Mouse (Mus musculus) ES-E14 (cell line): ENCODE data around the gene Palm3. TPM values are rescaled to one million over a fixed set of nuclear protein-coding genes. Genes with fewer than 3 reads are reported as not detected.
"Not testable (repeated sequence)": the region's sequence is repeated elsewhere in the genome, so short reads cannot be mapped to it uniquely, and the experiment has no call there.

Experiments used
- DNase-seq: peaks from one replicate; pipeline ENCODE4 v3.0.0-alpha.2; 2013; ENCODE audit warnings: low read depth, low spot score
- H3K27ac ChIP-seq: 2 replicates; pipeline ENCODE4 v1.5.1; 2012; ENCODE audit warnings: low read depth, mild to moderate bottlenecking, low read length, moderate library complexity, mixed read lengths; ENCODE audit not compliant: poor library complexity, insufficient read depth, severe bottlenecking
- H3K36me3 ChIP-seq: 2 replicates; pipeline ENCODE4 v1.6.1; 2012; ENCODE audit warnings: mild to moderate bottlenecking, low read length, moderate library complexity, mixed read lengths; ENCODE audit not compliant: control insufficient read depth, poor library complexity, insufficient read depth, severe bottlenecking
- H3K4me1 ChIP-seq, 2 experiments: fragments of 150-350 bp in 1 of 2; sonication (generic) in 1 of 2; 2 replicates each; pipeline ENCODE4 v1.6.1; 2012; ENCODE audit warnings: low read length in 2 of 2, mild to moderate bottlenecking in 1 of 2, mixed read lengths in 1 of 2; ENCODE audit not compliant: control insufficient read depth in 2 of 2, insufficient read depth in 2 of 2, poor library complexity in 1 of 2
- H3K4me3 ChIP-seq, 2 experiments: fragments of 150-350 bp in 1 of 2; sonication (generic) in 1 of 2; 2 replicates each; pipeline ENCODE4 v1.5.1; 2012; ENCODE audit warnings: low read length in 2 of 2, low read depth in 1 of 2, mild to moderate bottlenecking in 1 of 2, mixed read lengths in 1 of 2; ENCODE audit not compliant: insufficient read depth in 1 of 2, poor library complexity in 1 of 2, severe bottlenecking in 1 of 2
- H3K9ac ChIP-seq: 2 replicates; pipeline ENCODE4 v1.6.1; 2012; ENCODE audit warnings: low read depth, mild to moderate bottlenecking, low read length, mixed read lengths; ENCODE audit not compliant: poor library complexity, insufficient read depth, severe bottlenecking
- H3K9me3 ChIP-seq: fragments of 150-350 bp; sonication (generic); 2 replicates; pipeline ENCODE4 v1.6.1; 2012; ENCODE audit warnings: low read depth, mild to moderate bottlenecking, low read length; ENCODE audit not compliant: control insufficient read depth, insufficient read depth
- CHD2 ChIP-seq: IDR thresholded peaks from 2 replicates; pipeline ENCODE4 v1.6.1; 2014; ENCODE audit warnings: mild to moderate bottlenecking, low read depth, low read length, inconsistent platforms
- HCFC1 ChIP-seq: IDR thresholded peaks from 2 replicates; pipeline ENCODE4 v1.6.1; 2012; ENCODE audit warnings: low read length, inconsistent platforms, borderline replicate concordance; ENCODE audit not compliant: insufficient read depth
- MAFK ChIP-seq: IDR thresholded peaks from 2 replicates; pipeline ENCODE4 v1.6.1; 2014; ENCODE audit warnings: mild to moderate bottlenecking, low read depth, low read length, inconsistent platforms; ENCODE audit not compliant: insufficient read depth
- ZC3H11A ChIP-seq: IDR thresholded peaks from 2 replicates; pipeline ENCODE4 v1.6.1; 2012; ENCODE audit warnings: low read depth, mild to moderate bottlenecking, inconsistent platforms, low read length, borderline replicate concordance
- ZNF384 ChIP-seq: IDR thresholded peaks from 2 replicates; pipeline ENCODE4 v1.6.1; 2012; ENCODE audit warnings: low read depth, low read length, inconsistent platforms
- in situ Hi-C, 2 experiments: fragments of 600-800 bp; cut with MboI; formaldehyde crosslinking; loops; one replicate each; pipeline ENCODE4 v1.15.1; 2025; ENCODE audit warnings: low sequenced_read_pairs in 2 of 2, inconsistent platforms in 1 of 2; ENCODE audit not compliant: unreplicated experiment in 2 of 2
- total RNA-seq: library from RNA; depleted of rRNA; stranded (reverse); fragments of 300-350 nt; gene quantifications from 2 replicates; pipeline ENCODE4 v1.2.3, GENCODE M21; 2012

The Palm3 gene
- total RNA-seq, 1 experiment: 29.0 TPM

DNA sequence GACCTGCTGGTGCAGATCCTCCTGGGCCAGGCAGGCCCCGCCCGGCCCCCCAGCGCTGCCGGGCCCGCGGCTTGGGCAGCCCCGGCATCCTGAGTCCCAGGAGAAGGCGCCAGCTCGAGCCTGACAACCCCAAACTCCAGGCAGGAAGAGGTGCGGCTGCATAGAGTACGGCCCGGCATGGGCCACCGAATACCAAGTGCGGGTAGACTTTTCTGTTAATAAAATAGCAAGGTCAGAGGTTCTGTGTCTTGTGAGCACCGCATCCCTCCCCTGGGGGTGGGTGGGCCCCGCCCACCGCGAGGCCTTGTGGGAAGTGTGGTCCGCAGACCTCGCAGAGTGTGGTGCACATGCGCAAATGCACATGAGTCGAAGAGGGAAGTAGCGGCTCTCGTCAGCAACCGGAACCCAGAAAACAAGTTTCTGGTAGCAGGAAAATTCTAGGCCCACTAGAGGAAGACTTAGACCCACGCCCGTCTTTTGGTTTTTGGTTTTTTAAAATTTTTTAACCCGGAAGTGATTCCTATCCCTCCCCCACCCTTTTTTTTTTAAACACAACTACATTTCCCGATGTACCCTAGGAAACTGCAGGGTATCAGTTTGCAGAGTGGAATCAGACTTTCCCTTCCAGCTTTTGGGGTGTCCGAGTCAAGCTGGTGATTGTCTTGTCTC lies 16.6 kb upstream of the Palm3 start:
- peaks cover 13% of the 10 kb centered on the region for H3K36me3 ChIP-seq
- DNase-seq: peak; percentile 87
- no peaks in the 10 kb centered on the region for H3K9me3 ChIP-seq
- peaks cover 13 to 14% of the 10 kb centered on the region in 2 experiments for H3K4me1 ChIP-seq
- peak overlapping the region; percentile 70 for H3K9ac ChIP-seq
- peak overlapping the region; percentile 69 to 76 for H3K4me3 ChIP-seq
- in situ Hi-C loops: no loop called here
- H3K27ac ChIP-seq: peak overlapping the region; percentile 61
- peak; percentile 94 for TF ChIP-seq ZNF384
- TF ChIP-seq ZC3H11A: no peak
- no peak for TF ChIP-seq MAFK
- peak; percentile 73; the same call in 1 of the 2 replicates for TF ChIP-seq CHD2
- TF ChIP-seq HCFC1: peak; percentile 89

DNA sequence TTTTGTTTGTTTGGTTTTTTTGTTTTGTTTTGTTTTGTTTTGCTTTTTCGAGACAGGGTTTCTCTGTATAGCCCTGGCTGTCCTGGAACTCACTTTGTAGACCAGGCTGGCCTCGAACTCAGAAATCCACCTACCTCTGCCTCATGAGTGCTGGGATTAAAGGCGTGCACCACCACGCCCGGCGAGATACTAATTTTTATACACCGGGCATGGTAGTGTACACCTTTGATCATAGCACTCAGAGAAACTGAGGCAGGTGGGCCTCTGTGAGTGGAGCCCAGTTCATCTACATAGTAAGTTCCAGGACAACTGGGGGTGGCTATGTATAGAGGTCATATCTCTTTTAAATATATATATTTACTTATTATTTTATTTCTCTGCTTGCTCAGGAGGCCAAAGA lies 15.8 kb upstream of the Palm3 start:
- H3K27ac ChIP-seq, H3K36me3 ChIP-seq, H3K9ac ChIP-seq, H3K4me3 ChIP-seq, in situ Hi-C loops, DNase-seq, H3K9me3 ChIP-seq: not testable (repeated sequence)
- H3K4me1 ChIP-seq: peaks cover 13 to 17% of the 10 kb centered on the region in 2 experiments

GRCm38 (mm10) chr8:84008362-84008761 lies 12.9 kb upstream of the Palm3 start:
- TF ChIP-seq CHD2 (no peak), HCFC1 (no peak), MAFK (no peak), ZNF384 (no peak), ZC3H11A (no peak)
- Histone ChIP-seq H3K4me1 (peaks cover 9 to 13% of the 10 kb centered on the region in 2 experiments; a peak in 3 of 4 replicates), H3K27ac (no peak overlapping the region), H3K36me3 (no peaks in the 10 kb centered on the region), H3K9ac (no peak overlapping the region), H3K4me3 (no peak overlapping the region), H3K9me3 (no peaks in the 10 kb centered on the region)
- DNase-seq: peak; percentile 68
- in situ Hi-C loops: no loop called here

GRCm38 (mm10) chr8:84009876-84010275 lies 11.4 kb upstream of the Palm3 start:
- TF ChIP-seq ZC3H11A: peak; percentile 46; the same call in 1 of the 2 replicates
- TF ChIP-seq ZNF384: no peak
- TF ChIP-seq CHD2: no peak
- TF ChIP-seq MAFK: no peak
- TF ChIP-seq HCFC1: no peak
- Histone ChIP-seq H3K9me3 (no peaks in the 10 kb centered on the region), H3K4me1 (peaks cover 7 to 9% of the 10 kb centered on the region in 2 experiments; a peak in 3 of 4 replicates), H3K9ac (no peak overlapping the region), H3K4me3 (peak overlapping the region; percentile 72 to 79), H3K36me3 (no peaks in the 10 kb centered on the region), H3K27ac (no peak overlapping the region)
- in situ Hi-C loops: loop anchor here in 1 of 2 experiments (10.0 kb wide), 1 partner anchor 345 kb away; no protein-coding TSS in a partner anchor
- peak; percentile 83 for DNase-seq
